Mouse (Mus musculus) forebrain, embryonic 14.5 days (tissue): ENCODE data around the gene Myo15b. TPM values are rescaled to one million over a fixed set of nuclear protein-coding genes. Genes with fewer than 3 reads are reported as not detected.

Experiments used
- ATAC-seq: fragments of 200-750 bp; cut with Nextera tagmentation; 2 replicates; pipeline ENCODE4 v1.8.0; 2017; ENCODE audit warnings: mild to moderate bottlenecking, moderate library complexity
- DNase-seq: peaks from one replicate; pipeline ENCODE4 v3.0.0-alpha.2; 2015; ENCODE audit warnings: low spot score
- H3K27ac ChIP-seq: fragments of 300-500 bp; sonication (generic); 2 replicates; pipeline ENCODE4 v1.5.1; 2014; ENCODE audit warnings: low read depth, mild to moderate bottlenecking, control low read depth, low read length, moderate library complexity
- H3K27me3 ChIP-seq: fragments of 300-500 bp; sonication (generic); replicated peaks from 2 replicates; pipeline ENCODE4 v1.6.1; 2014; ENCODE audit warnings: low read length, control low read depth, mixed read lengths; ENCODE audit not compliant: control insufficient read depth, insufficient read depth
- H3K36me3 ChIP-seq: fragments of 300-500 bp; sonication (generic); 2 replicates; pipeline ENCODE4 v1.6.1; 2014; ENCODE audit warnings: low read length, control low read depth; ENCODE audit not compliant: control insufficient read depth, insufficient read depth
- H3K4me1 ChIP-seq: fragments of 300-500 bp; sonication (generic); 2 replicates; pipeline ENCODE4 v1.6.1; 2014; ENCODE audit warnings: antibody characterized with exemption, low read length, control low read depth; ENCODE audit not compliant: control insufficient read depth, insufficient read depth
- H3K4me2 ChIP-seq: fragments of 300-500 bp; sonication (generic); 2 replicates; pipeline ENCODE4 v1.6.1; 2014; ENCODE audit warnings: mild to moderate bottlenecking, control low read depth, low read length
- H3K4me3 ChIP-seq: fragments of 300-500 bp; sonication (generic); 2 replicates; pipeline ENCODE4 v1.5.1; 2014; ENCODE audit warnings: low read depth, low read length, control low read depth
- H3K9ac ChIP-seq: fragments of 300-500 bp; sonication (generic); 2 replicates; pipeline ENCODE4 v1.6.1; 2014; ENCODE audit warnings: mild to moderate bottlenecking, low read length, control low read depth, moderate library complexity
- H3K9me3 ChIP-seq: fragments of 300-500 bp; sonication (generic); replicated peaks from 2 replicates; pipeline ENCODE4 v1.6.1; 2016; ENCODE audit warnings: low read length, control low read depth, mixed read lengths; ENCODE audit not compliant: control insufficient read depth
- WGBS: fragments of 180-500 bp; shearing (Covaris S2); extraction: QIAGEN DNeasy Blood & Tissue Kit; methylation state at CpG from one replicate; pipeline ENCODE4 v1.1.7; 2014; 5-methylcytosine and 5-hydroxymethylcytosine counted together
- polyA plus RNA-seq: library from polyadenylated mRNA; unstranded; fragments of >200 nt; fragmentation: Nextera tagmentation; extraction: Ambion mirVana; gene quantifications from 2 replicates; pipeline ENCODE4 v1.2.1, GENCODE M21; 2014

Myo15b gene
- polyA plus RNA-seq, 1 experiment from 2014 or later: not detected

DNA sequence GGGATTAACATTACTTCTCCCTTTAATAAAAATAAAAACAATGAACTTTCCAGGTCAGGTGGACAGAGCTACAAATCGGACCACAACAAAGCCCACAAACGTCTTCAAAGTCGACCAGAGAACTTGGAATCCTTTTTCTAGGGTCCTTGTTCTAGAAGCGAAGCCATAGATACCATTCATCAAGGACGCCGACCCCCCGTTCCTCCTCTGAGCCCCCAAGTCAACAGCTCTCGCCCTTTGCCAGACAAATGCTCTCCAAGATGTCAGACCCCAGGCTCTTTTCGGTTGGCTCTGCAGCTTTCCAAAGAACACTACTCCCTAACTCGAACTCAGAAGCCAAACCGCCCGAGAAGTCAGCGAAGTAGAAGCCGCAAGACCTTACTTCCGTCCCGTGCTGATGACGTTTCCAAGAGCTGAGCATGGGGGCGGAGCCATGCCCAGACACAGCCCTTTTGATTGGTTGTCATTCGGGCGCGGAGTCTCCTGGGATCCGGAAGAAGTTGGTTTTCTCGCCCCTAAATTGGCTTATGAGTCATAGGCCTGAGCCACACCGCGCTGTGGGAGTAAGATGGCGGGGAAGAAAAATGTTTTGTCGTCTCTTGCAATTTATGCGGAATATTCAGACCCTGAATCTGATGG is 75.0 kb downstream of the Myo15b start, which contains the start of the genes Sap30bp and Recql5:
Gene Sap30bp, plus strand, starts transcription at position 175 of the 639 bp plus-strand sequence.
Gene Recql5, minus strand, starts transcription at position 370 of the 639 bp plus-strand sequence.
- H3K9me3 ChIP-seq: no peaks in the 10 kb centered on the region
- H3K9ac ChIP-seq: peak within 1 kb of the TSS; percentile 81
- peaks cover 29% of the 10 kb centered on the region for H3K36me3 ChIP-seq
- H3K27ac ChIP-seq: peak within 1 kb of the TSS; percentile 45; the same call in 1 of the 2 replicates
- H3K4me2 ChIP-seq: peak within 1 kb of the TSS; percentile 95
- peak; percentile 100 for ATAC-seq
- DNase-seq: peak; percentile 99
- WGBS: under 1% methylated on average over 28 of the region's 28 CpGs
- no peaks in the 10 kb centered on the region for H3K27me3 ChIP-seq
- peak within 1 kb of the TSS; percentile 91 for H3K4me3 ChIP-seq
- peaks cover 17% of the 10 kb centered on the region for H3K4me1 ChIP-seq

DNA sequence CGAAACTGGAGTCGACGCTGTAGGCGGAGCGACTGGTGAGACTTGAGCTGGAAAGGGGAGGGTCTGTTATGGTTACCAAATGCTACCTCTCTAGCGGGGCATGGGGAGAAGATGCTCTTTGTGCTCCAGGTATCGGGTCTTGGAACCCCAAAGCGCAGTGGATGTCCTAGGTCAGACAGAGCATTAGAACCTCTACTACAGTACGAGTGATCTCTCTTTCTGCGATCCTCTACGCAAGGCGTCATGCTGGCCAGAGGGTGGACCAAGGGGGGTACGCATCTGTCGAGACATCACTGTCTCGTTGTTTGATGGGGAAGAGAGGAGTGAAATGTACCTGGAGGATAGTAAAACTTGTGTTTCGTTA is 75.5 kb downstream of the Myo15b start:
- 1% methylated on average over 16 of the region's 16 CpGs for WGBS
- Histone ChIP-seq H3K4me2 (peak overlapping the region; percentile 94), H3K36me3 (peaks cover 32% of the 10 kb centered on the region), H3K27me3 (no peaks in the 10 kb centered on the region), H3K4me3 (peak overlapping the region; percentile 91), H3K9me3 (no peaks in the 10 kb centered on the region), H3K9ac (peak overlapping the region; percentile 81), H3K4me1 (peaks cover 17% of the 10 kb centered on the region), H3K27ac (peak overlapping the region; percentile 45; the same call in 1 of the 2 replicates)
- DNase-seq: no peak
- peak; percentile 61 for ATAC-seq

- 35% methylated on average over 6 of the region's 6 CpGs for WGBS
These were observed 81.6 kb downstream of the Myo15b start for GRCm38 (mm10) chr11:115939690-115940329.

DNA sequence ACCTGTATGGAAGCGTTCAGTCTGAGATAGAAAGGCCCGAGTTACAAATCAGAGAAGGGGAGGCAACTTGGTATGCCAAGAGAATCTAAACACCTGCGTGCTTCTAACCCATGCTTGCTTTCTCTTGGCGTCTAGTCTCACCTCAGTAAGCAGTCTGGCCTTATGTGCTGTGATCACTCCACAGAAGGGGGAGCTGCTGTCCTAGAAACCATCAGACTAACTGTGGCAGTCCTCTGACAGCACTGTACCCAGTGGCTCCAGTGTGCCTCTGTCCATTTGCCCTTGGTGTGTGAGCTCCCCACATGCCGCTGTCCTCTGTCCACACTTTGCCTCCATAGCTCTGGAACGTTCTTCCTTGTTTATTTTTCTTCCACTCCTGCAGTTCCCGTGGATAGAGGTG is 83.8 kb downstream of the Myo15b start:
- DNase-seq (no peak), ATAC-seq (no peak)
- no peak overlapping the region for H3K9ac ChIP-seq
- no peak overlapping the region for H3K4me3 ChIP-seq
- H3K9me3 ChIP-seq: no peaks in the 10 kb centered on the region
- H3K27me3 ChIP-seq: no peaks in the 10 kb centered on the region
- no peaks in the 10 kb centered on the region for H3K4me1 ChIP-seq
- no peak overlapping the region for H3K4me2 ChIP-seq
- peaks cover 93% of the 10 kb centered on the region for H3K36me3 ChIP-seq
- H3K27ac ChIP-seq: no peak overlapping the region
- 97% methylated on average over 7 of the region's 7 CpGs for whole genome bisulfite sequencing

More at GRCm38 (mm10) chr11:115939690-115940329, 81.6 kb downstream of the Myo15b start:
- ATAC-seq (no peak), DNase-seq (peak; percentile 86)
- Histone ChIP-seq H3K4me1 (peaks cover under 1% of the 10 kb centered on the region), H3K4me2 (no peak overlapping the region), H3K27ac (no peak overlapping the region), H3K4me3 (no peak overlapping the region), H3K27me3 (no peaks in the 10 kb centered on the region), H3K9ac (no peak overlapping the region), H3K36me3 (peaks cover 86% of the 10 kb centered on the region), H3K9me3 (no peaks in the 10 kb centered on the region)

Other genes with a start within 250 kb of the Myo15b start
- gene Mif4gd, start 245.4 kb upstream of the Myo15b start, polyA plus RNA-seq: 9.5 and 12.5 TPM in 2 replicates
- gene Slc25a19, start 230.1 kb upstream of the Myo15b start, polyA plus RNA-seq: 38.3 and 50.1 TPM in 2 replicates
- 108 and 113 TPM in 2 replicates for gene Grb2, start 149.8 kb upstream of the Myo15b start, polyA plus RNA-seq
- gene Tmem94, start 93.0 kb upstream of the Myo15b start, polyA plus RNA-seq: 12.4 and 19.6 TPM in 2 replicates
- 8.0 and 8.9 TPM in 2 replicates for gene Caskin2, start 44.8 kb upstream of the Myo15b start, polyA plus RNA-seq
- gene Tsen54, start 43.7 kb upstream of the Myo15b start, polyA plus RNA-seq: 15.2 and 19.1 TPM in 2 replicates
- gene Llgl2, start 34.4 kb upstream of the Myo15b start, polyA plus RNA-seq: 0.70 and 1.3 TPM in 2 replicates
- 0.52 and 1.6 TPM in 2 replicates for gene Smim5, start 41.6 kb downstream of the Myo15b start, polyA plus RNA-seq
- 0.18 and 0.22 TPM in 2 replicates for gene Smim6, start 53.6 kb downstream of the Myo15b start, polyA plus RNA-seq
- 55.8 and 56.5 TPM in 2 replicates for gene Sap30bp, start 74.9 kb downstream of the Myo15b start, polyA plus RNA-seq
- gene Recql5, start 75.1 kb downstream of the Myo15b start, polyA plus RNA-seq: 16.5 and 20.4 TPM in 2 replicates
- gene Itgb4, start 116.3 kb downstream of the Myo15b start, polyA plus RNA-seq: 0.48 and 0.62 TPM in 2 replicates
- 53.9 and 59.5 TPM in 2 replicates for gene Galk1, start 154.3 kb downstream of the Myo15b start, polyA plus RNA-seq
- 2,620 and 3,081 TPM in 2 replicates for gene H3f3b, start 169.6 kb downstream of the Myo15b start, polyA plus RNA-seq
- 23.4 and 24.9 TPM in 2 replicates for gene Unk, start 171.9 kb downstream of the Myo15b start, polyA plus RNA-seq
- 0.19 and 0.62 TPM in 2 replicates for gene Unc13d, start 219.6 kb downstream of the Myo15b start, polyA plus RNA-seq
- 145 and 166 TPM in 2 replicates for gene Wbp2, start 228.6 kb downstream of the Myo15b start, polyA plus RNA-seq